Mouse (Mus musculus) kidney, adult 2 months (tissue): ENCODE measurements at regions not wholly inside any gene's neighbourhood (a gene's known extent, or its start where the extent isn't known, plus 50 kb on each side); places are given as distances from the start of the nearest gene placed in this dataset.

Experiments used
- CTCF ChIP-seq: fragments of 200-500 bp; conservative IDR thresholded peaks from 2 replicates; pipeline ENCODE4 v1.5.1; 2011; ENCODE audit warnings: low read depth, mild to moderate bottlenecking, control low read depth, low read length, moderate library complexity, mixed read lengths; ENCODE audit not compliant: insufficient read depth, insufficient read length
- POLR2A ChIP-seq: fragments of 200-500 bp; IDR thresholded peaks from one replicate; pipeline ENCODE4 v1.6.1; 2011; ENCODE audit warnings: low read depth, low read length, control low read depth

DNA sequence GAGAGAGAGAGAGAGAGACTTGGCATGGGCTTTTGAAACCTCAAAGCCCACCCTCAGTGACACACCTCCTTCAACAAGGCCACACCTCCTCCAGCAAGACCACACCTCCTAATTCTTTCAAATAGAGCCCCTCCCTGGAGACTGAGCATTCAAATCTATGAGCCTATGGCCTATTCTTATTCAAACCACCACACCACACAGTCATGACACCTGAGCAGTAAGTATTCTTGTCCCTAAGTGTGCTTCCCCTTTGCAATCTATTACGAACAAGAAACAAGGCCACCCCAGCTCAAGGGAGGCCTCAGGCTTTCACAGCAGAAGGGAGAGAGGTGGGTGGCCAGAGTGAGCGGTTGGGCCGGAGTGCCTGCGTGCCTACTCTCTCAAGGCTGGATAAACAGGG lies 284.9 kb upstream of the Kcnab2 start:
- TF ChIP-seq POLR2A (no peak), CTCF (no peak)
